Mouse (Mus musculus) liver, embryonic 14 days (tissue): ENCODE data around the gene Tbl2. TPM values are rescaled to one million over a fixed set of nuclear protein-coding genes. Genes with fewer than 3 reads are reported as not detected.

Source experiments
- polyA plus RNA-seq: library from polyadenylated mRNA; depleted of rRNA; stranded (reverse); fragments of >200 nt; gene quantifications from 2 replicates; pipeline ENCODE4 v1.2.3, GENCODE M21; 2012; rRNA removed

Gene Tbl2
- polyA plus RNA-seq = 5.1 and 5.8 TPM in 2 replicates

DNA sequence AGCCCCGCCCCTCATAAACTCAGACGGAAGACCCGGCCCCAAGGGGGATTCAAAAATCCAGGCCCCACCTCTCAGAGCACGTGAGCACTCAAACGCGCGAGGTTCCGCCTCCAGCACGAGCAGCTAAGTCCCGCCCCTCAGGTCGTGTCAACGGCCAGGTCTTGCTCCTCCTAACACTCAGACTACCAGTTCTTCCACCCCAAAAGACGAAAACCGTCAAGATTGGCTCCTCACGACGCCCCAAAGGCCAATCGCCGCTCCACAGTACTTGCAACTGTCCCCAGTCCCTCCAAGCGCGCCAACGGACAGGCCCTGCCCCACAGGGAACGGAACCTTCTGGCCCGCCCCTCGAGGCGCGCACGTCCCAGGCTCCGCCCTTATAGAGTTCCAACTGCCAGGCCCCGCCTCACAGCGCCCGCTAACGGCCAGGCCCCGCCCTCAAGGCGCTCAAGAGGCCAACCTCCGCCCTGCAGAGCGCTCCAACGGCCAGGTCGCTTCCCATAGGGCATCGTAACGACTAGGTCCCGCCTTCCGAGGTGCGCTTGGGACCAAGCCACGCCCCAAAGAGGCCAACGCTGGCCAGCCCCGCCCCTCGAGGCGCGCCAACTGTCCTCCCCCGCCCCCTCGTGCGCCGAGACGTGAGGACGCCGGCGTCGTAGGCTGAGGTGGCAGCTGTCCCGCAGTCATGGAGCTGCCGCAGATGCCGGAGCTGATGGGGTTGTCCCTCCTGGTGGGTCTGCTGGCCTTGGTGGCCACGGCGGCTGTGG lies at the start of gene Tbl2:
Gene Tbl2, plus strand, starts transcription at position 605 of the 767 bp plus-strand sequence.

DNA sequence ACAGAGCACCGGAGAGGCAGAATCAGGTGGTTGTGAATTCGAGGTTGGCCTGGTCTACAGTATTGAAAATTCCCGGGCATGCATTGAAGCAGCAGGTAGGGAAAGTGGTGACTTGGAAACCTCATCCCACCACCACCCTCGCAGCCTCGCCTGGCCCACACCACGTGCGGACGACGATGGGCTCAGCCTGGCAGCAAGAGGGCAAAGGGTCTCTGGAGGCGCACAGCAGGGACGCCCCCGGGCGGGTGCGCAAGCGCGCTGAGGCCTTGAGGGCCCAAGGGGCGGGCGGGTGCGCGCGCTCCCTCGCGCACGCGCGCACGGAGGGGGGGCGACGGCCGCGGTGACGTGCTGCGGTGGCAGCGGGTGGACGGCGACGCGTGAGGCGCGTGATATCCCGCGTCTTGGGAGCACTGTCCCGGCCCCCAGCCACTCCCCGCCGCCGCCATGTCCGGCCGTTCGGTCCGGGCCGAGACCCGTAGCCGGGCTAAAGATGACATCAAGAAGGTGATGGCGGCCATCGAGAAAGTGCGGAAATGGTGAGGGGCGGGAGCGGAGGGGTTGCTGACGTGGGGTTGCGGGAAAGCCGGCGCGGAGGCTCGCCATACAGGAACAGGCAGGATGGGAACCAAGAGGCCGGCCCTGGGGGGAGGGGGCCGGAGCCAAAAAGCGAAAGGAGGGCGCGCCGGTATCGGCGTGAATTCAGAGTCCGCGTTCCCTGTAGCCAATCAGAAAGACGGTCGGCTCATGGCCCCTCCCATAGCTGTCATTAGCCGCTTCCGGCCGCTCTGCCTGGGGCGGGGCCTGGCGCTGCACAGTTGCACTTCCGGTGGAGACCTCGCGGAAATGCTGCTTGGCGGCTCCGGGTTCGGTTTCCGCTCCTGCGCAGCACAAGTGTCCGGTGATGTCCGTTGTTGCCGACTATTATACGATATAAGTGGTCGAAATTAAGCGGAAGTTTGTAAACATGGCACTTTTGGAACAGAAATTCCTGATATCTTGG lies 18.9 kb downstream of the Tbl2 start, which contains the start of gene Bcl7b:
Gene Bcl7b, plus strand, starts transcription at position 221 of the 1,000 bp plus-strand sequence.

DNA sequence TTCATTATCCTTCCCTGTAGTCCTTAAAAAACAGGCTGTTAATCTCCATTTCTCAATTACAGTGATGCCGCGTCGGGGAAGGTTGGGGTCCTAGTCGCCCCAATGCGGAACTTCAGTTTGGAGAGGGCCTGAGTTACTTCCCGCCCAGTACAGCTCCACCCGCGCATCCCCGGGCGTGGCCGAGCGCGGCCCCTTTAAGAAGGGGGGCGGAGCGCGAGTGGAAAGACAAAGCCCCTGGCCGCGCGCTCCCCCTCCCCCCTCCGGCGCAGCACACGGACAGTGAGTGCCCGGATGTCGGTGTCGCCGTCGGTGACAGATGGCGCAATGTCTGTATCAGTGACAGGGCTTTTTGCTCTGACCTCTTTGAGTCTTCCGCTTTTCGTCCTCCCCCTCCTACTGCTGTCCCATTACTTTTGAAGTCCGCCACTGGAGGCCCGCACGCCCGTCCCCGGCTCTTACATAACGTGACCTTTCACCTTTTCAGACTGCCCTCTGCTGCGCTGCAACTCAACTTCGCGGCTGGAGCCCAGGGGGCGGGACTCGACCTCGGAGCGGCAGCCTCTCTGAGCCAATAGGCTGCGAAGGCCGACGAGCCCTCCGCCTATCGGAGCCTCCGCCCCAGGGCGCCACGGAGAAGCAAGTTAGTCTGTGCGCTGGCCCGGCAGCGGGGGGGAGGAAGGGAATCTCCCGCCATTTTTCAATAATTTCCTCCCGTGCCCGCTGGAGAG lies 37.3 kb downstream of the Tbl2 start, which contains the start of gene Baz1b:
Gene Baz1b, plus strand, starts transcription at position 644 of the 728 bp plus-strand sequence.

Other genes with a start within 250 kb of the Tbl2 start
- 0.05 and 0.07 TPM in 2 replicates for gene Tmem270, start 242.9 kb upstream of the Tbl2 start, polyA plus RNA-seq
- gene Cldn13, start 234.1 kb upstream of the Tbl2 start, polyA plus RNA-seq = 124 and 168 TPM in 2 replicates
- 6.2 and 6.6 TPM in 2 replicates for gene Mettl27, start 217.3 kb upstream of the Tbl2 start, polyA plus RNA-seq
- gene Cldn4, start 202.7 kb upstream of the Tbl2 start, polyA plus RNA-seq = 0.24 and 0.83 TPM in 2 replicates
- 0.33 and 0.77 TPM in 2 replicates for gene Cldn3, start 163.4 kb upstream of the Tbl2 start, polyA plus RNA-seq
- 24.5 and 27.1 TPM in 2 replicates for gene Abhd11, start 140.5 kb upstream of the Tbl2 start, polyA plus RNA-seq
- 1.9 and 2.0 TPM in 2 replicates for gene Stx1a, start 126.2 kb upstream of the Tbl2 start, polyA plus RNA-seq
- gene Dnajc30, start 85.5 kb upstream of the Tbl2 start, polyA plus RNA-seq = 7.7 and 9.4 TPM in 2 replicates
- 35.8 and 43.9 TPM in 2 replicates for gene Bud23, start 84.7 kb upstream of the Tbl2 start, polyA plus RNA-seq
- gene Vps37d, start 71.4 kb upstream of the Tbl2 start, polyA plus RNA-seq = 0.25 and 0.37 TPM in 2 replicates
- gene Mlxipl, start 59.8 kb upstream of the Tbl2 start, polyA plus RNA-seq = 12.3 and 17.8 TPM in 2 replicates
- 11.7 and 11.8 TPM in 2 replicates for gene Bcl7b, start 18.6 kb downstream of the Tbl2 start, polyA plus RNA-seq
- 21.3 and 23.6 TPM in 2 replicates for gene Baz1b, start 37.6 kb downstream of the Tbl2 start, polyA plus RNA-seq
- gene Fzd9, start 101.6 kb downstream of the Tbl2 start, polyA plus RNA-seq = 0.12 and 0.25 TPM in 2 replicates
- gene Fkbp6, start 200.4 kb downstream of the Tbl2 start, polyA plus RNA-seq = 0.05 TPM in 1 of 2 replicates, not detected in the other
- gene Trim50, start 203.6 kb downstream of the Tbl2 start, polyA plus RNA-seq = not detected in 2 replicates
- 12.1 and 14.1 TPM in 2 replicates for gene Nsun5, start 220.3 kb downstream of the Tbl2 start, polyA plus RNA-seq
- gene Pom121, start 244.9 kb downstream of the Tbl2 start, polyA plus RNA-seq = 5.7 and 8.6 TPM in 2 replicates